Mouse (Mus musculus): Measurements from ENCODE around the gene Tbc1d8.

DNA sequence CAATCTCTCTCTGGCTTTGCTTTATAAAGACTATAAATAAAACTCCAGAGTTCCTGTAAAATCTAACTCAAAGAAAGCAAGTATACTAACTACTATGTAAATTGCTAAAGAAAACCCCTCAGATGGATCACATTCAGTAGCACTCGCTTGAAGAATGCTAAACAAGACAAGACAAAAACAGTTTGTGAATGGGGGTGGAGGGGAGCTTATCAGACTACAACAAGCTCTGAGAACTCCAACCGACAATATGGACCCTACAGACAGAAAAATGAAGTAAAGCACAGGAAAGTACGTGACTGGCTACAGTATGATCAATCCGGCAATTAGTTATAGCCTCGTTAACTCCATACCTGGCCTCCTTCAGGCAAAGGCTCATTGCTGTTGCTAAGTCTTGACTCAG, 18.1 kb downstream of the Tbc1d8 start:
- TF ChIP-seq POLR2A (IDR thresholded peaks at IDR 0.05; ENCODE audit: borderline replicate concordance, control insufficient read depth, low read depth, low read length) (no peak), CTCF (IDR thresholded peaks at IDR 0.05; ENCODE audit: control insufficient read depth, insufficient read depth, low read length) (no peak)
